Mouse (Mus musculus) right cerebral cortex, postnatal 10 days (tissue): Measurements from ENCODE around the gene Tdrd3.

Source experiments
- DNase-seq, 2 experiments: peaks; one replicate each; pipeline ENCODE4 v3.0.0; 2021; ENCODE audit warnings: low spot score in 2 of 2

Tdrd3 gene

GRCm38 (mm10) chr14:87566211-87566610, 149.8 kb downstream of the Tdrd3 start:
- DNase-seq = peak; percentile 32 to 45

GRCm38 (mm10) chr14:87567034-87567461, 150.6 kb downstream of the Tdrd3 start:
- peak; percentile 33 to 39 for DNase-seq

GRCm38 (mm10) chr14:87567626-87568446, 151.4 kb downstream of the Tdrd3 start:
- DNase-seq = peak; percentile 45 to 47

- peak; percentile 72 to 74 for DNase-seq
These were observed 152.0 kb downstream of the Tdrd3 start for GRCm38 (mm10) chr14:87568447-87568908.

GRCm38 (mm10) chr14:87569471-87569870, 153.0 kb downstream of the Tdrd3 start:
- no peak for DNase-seq

GRCm38 (mm10) chr14:87572453-87572852, 156.0 kb downstream of the Tdrd3 start:
- no peak for DNase-seq

GRCm38 (mm10) chr14:87582610-87583009, 166.2 kb downstream of the Tdrd3 start:
- no peak for DNase-seq
